25 mouse cellular contexts compared by ENCODE assay signal in the genomic region with DNA sequence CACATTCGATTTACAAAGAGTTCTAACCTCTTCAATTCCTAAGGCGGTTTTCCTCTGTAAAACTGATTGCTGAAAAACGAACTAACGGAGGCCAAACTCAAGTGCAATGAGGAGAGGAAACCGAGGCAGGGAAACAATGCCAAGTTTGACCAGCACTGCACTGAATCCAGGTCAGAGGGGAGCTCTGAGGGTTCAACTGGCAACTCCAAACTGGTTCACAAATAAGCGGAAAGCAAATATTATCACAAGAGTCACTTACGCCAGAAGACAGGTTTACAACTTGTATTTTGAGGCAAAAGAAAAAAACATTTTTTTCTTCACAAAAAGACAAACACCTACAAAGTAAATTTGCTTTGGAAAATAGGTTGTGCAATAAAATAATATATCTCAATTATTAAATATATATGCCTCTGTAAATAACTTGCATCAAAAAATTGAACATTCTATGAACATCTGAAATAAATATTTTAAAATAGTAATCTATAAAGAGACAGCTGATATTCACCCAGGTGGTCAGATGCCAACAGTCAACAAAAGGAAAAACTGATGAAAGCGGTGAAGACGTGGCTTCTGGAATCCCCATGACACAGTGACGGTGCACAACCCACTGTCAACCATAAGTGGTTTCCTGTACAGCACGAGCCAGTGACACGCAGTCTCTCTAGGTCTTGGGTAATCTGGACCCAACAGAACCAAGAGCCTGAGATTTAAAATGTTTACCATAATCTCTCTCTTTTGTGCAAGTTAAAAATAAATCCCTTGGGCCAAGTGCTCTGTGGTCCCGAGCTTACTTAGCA.
A peak's percentile ranks its signal among the peaks of the same experiment; 100 is the strongest.
DNase-seq lines count a peak whose midpoint lies in the region; ATAC-seq and TF ChIP-seq lines count a peak whose summit lies in the region.
"Had no signal": no experiment of that assay in that cellular context is flagged by ENCODE, and none has a peak within 500 bp of the region (broad histone marks: within the 10 kb centered on the region; RNA-seq: fewer than 3 reads in every experiment).

No protein-coding gene starts in this region.

- intact Hi-C loops in heart, postnatal 10 days (cut with DNase I): no loop called here

- DNase-seq in heart, adult 11 months: peak; percentile 19
- DNase-seq in heart, postnatal 10 days: no peak
- peak; percentile 92 for DNase-seq in liver, adult 2 months (ENCODE audit: extremely low read depth, low read depth, low spot score)
- no peak for DNase-seq in liver, postnatal 0 days
- DNase-seq in forebrain, postnatal 0 days: no peak
- DNase-seq: adrenal gland, adult 8-10 months; adrenal gland, postnatal 14 days; adrenal gland, postnatal 36 days; cerebellum, adult 11-12 months; cerebellum, adult 2 months; cerebellum, adult 9-10 months; cerebellum, postnatal 10 days; cerebellum, postnatal 25 days; embryo, embryonic 11 days had no signal

- no peak overlapping the region for H3K4me3 ChIP-seq in liver, adult 2 months (ENCODE audit: insufficient read depth, low read depth, low read length)
- H3K4me3 ChIP-seq in liver, postnatal 0 days (ENCODE audit: low read depth, low read length): no peak overlapping the region
- H3K4me3 ChIP-seq in forebrain, postnatal 0 days (ENCODE audit: low read depth, low read length): no peak overlapping the region
- H3K4me3 ChIP-seq: embryonic facial prominence, embryonic 13.5 days; embryonic facial prominence, embryonic 15.5 days; erythroblast, embryonic 14.5 days; forebrain, embryonic 10.5 days; forebrain, embryonic 12.5 days had no signal

- H3K9me3 ChIP-seq in liver, postnatal 0 days (ENCODE audit: low read length): no peaks in the 10 kb centered on the region
- H3K9me3 ChIP-seq in forebrain, postnatal 0 days (ENCODE audit: low read length): no peaks in the 10 kb centered on the region
- H3K9me3 ChIP-seq: embryonic facial prominence, embryonic 13.5 days; embryonic facial prominence, embryonic 15.5 days; forebrain, embryonic 10.5 days; forebrain, embryonic 12.5 days had no signal

- H3K79me2 ChIP-seq in liver, adult 2 months (ENCODE audit: control insufficient read depth, insufficient read depth, low read length): no peaks in the 10 kb centered on the region

- TF ChIP-seq CTCF in liver, adult 2 months (IDR thresholded peaks at IDR 0.05; ENCODE audit: low read depth, low read length): no peak
- TF ChIP-seq CTCF in liver, postnatal 0 days (IDR thresholded peaks at IDR 0.05; ENCODE audit: low read depth): no peak
- TF ChIP-seq CTCF in forebrain, postnatal 0 days (IDR thresholded peaks at IDR 0.05; ENCODE audit: low read depth): no peak

- ATAC-seq in liver, postnatal 0 days: no peak
- peak; percentile 56 for ATAC-seq in common myeloid progenitor, adult 5-6 weeks (replicated peaks; ENCODE audit: low read depth, poor library complexity, severe bottlenecking)
- no peak for ATAC-seq in forebrain, postnatal 0 days
- ATAC-seq: activated CD4-positive, CD25-positive, alpha-beta regulatory T cell, adult 4 months; forebrain, embryonic 14.5 days; forebrain, embryonic 16.5 days; Patski had no signal

- H3K36me3 ChIP-seq in liver, adult 2 months (ENCODE audit: control insufficient read depth, insufficient read depth, low read length): no peaks in the 10 kb centered on the region; the same call in 1 of the 2 replicates
- no peaks in the 10 kb centered on the region for H3K36me3 ChIP-seq in liver, postnatal 0 days (replicated peaks; ENCODE audit: insufficient read depth, low read length)
- no peaks in the 10 kb centered on the region for H3K36me3 ChIP-seq in forebrain, postnatal 0 days (ENCODE audit: insufficient read depth)
- H3K36me3 ChIP-seq: embryonic facial prominence, embryonic 13.5 days; embryonic facial prominence, embryonic 15.5 days; forebrain, embryonic 10.5 days; forebrain, embryonic 12.5 days; G1E had no signal

- no peak for TF ChIP-seq EP300 in liver, postnatal 0 days (IDR thresholded peaks at IDR 0.05; ENCODE audit: low read depth)

- no peak overlapping the region for H3K4me2 ChIP-seq in liver, postnatal 0 days (ENCODE audit: low read depth, low read length)
- H3K4me2 ChIP-seq in forebrain, postnatal 0 days (ENCODE audit: low read depth): no peak overlapping the region
- H3K4me2 ChIP-seq: embryonic facial prominence, embryonic 13.5 days; embryonic facial prominence, embryonic 15.5 days; forebrain, embryonic 12.5 days had no signal

- no peak for TF ChIP-seq POLR2A in liver, adult 2 months (IDR thresholded peaks at IDR 0.05; ENCODE audit: extremely low read depth, insufficient read depth, low read length)

- H3K27me3 ChIP-seq in liver, adult 2 months (ENCODE audit: control insufficient read depth, insufficient read depth, low read length): no peaks in the 10 kb centered on the region
- H3K27me3 ChIP-seq in liver, postnatal 0 days (ENCODE audit: insufficient read depth, low read length): no peaks in the 10 kb centered on the region
- no peaks in the 10 kb centered on the region for H3K27me3 ChIP-seq in forebrain, postnatal 0 days (ENCODE audit: insufficient read depth, low read length)
- H3K27me3 ChIP-seq: embryonic facial prominence, embryonic 13.5 days; embryonic facial prominence, embryonic 15.5 days; forebrain, embryonic 12.5 days; Patski had no signal

- 34% methylated on average over 13 of the region's 13 CpGs for WGBS in liver, adult 2 months
- 58% methylated on average over 13 of the region's 13 CpGs for WGBS in liver, postnatal 0 days (ENCODE audit: insufficient replicate concordance)
- WGBS in forebrain, postnatal 0 days: 82% methylated on average over 13 of the region's 13 CpGs

- peak overlapping the region; percentile 46 for H3K27ac ChIP-seq in liver, adult 2 months (replicated peaks; ENCODE audit: insufficient read depth, low read depth, low read length)
- no peak overlapping the region for H3K27ac ChIP-seq in liver, postnatal 0 days (ENCODE audit: low read depth)
- no peak overlapping the region for H3K27ac ChIP-seq in forebrain, postnatal 0 days (ENCODE audit: low read depth, low read length)
- H3K27ac ChIP-seq: embryonic facial prominence, embryonic 13.5 days; embryonic facial prominence, embryonic 15.5 days; forebrain, embryonic 10.5 days; forebrain, embryonic 12.5 days had no signal

- H3K4me1 ChIP-seq in liver, adult 2 months (ENCODE audit: control insufficient read depth, insufficient read depth, low read length): peaks cover 5% of the 10 kb centered on the region; the same call in 1 of the 2 replicates
- H3K4me1 ChIP-seq in liver, postnatal 0 days (ENCODE audit: insufficient read depth): no peaks in the 10 kb centered on the region
- no peaks in the 10 kb centered on the region for H3K4me1 ChIP-seq in forebrain, postnatal 0 days (ENCODE audit: insufficient read depth)
- H3K4me1 ChIP-seq: embryonic facial prominence, embryonic 15.5 days had no signal

- H3K9ac ChIP-seq in liver, adult 2 months (ENCODE audit: low read depth, low read length): no peak overlapping the region
- no peak overlapping the region for H3K9ac ChIP-seq in liver, postnatal 0 days (replicated peaks)
- H3K9ac ChIP-seq in forebrain, postnatal 0 days: no peak overlapping the region
- H3K9ac ChIP-seq: embryonic facial prominence, embryonic 13.5 days; embryonic facial prominence, embryonic 15.5 days; forebrain, embryonic 12.5 days had no signal

Comparison
In these comparisons a context has a peak if more than half of its experiments do, and no peak if none do; other contexts are left out.
1. DNase-seq: peak in heart, adult 11 months (single experiment) and liver, adult 2 months (single experiment); none in heart, postnatal 10 days (0 of 2), liver, postnatal 0 days (single experiment) and forebrain, postnatal 0 days (single experiment).